Mouse (Mus musculus): Measurements from ENCODE around the gene Prr22.
A peak's percentile ranks its signal among the peaks of the same experiment; 100 is the strongest.

Gene Prr22

DNA sequence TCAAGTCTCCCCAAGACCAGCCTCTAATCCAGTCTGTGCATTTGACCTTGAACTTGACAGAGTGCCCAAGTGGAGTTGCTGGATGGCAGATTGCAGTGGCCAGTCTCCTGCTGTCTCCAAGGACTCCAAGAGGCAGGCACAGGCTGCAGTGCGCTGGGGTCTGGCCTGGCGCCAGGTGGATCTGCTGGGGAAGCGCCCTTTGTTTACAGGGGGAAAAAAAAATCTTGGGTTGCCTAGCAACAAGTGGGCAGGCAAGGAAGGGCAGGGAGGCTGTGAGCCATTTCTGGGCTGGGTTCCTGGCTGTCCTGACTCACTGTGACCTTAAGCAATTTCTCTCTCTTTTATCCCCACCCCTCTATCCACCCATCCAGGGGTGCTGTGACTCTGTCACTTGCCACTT is 40.2 kb downstream of the Prr22 start:
- peak; percentile 92 for DNase-seq

- peak; percentile 84 for DNase-seq
Observed at GRCm38 (mm10) chr17:56814316-56815056, 44.4 kb downstream of the Prr22 start.

DNA sequence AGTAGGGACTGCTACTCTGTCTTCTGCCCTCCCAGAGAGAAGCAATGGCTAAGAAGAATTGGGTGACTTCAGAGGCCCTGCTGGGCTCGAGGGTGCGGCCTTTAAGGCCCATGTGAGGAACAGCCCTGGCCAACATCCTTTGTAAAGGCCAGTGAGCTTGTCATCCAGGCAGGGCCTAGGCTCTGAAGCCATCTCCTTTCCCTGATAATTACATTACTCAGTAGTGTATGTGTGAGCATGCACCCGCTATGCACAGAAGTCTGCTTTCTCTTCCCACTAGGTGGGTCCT is 45.0 kb downstream of the Prr22 start:
- no peak for DNase-seq

DNA sequence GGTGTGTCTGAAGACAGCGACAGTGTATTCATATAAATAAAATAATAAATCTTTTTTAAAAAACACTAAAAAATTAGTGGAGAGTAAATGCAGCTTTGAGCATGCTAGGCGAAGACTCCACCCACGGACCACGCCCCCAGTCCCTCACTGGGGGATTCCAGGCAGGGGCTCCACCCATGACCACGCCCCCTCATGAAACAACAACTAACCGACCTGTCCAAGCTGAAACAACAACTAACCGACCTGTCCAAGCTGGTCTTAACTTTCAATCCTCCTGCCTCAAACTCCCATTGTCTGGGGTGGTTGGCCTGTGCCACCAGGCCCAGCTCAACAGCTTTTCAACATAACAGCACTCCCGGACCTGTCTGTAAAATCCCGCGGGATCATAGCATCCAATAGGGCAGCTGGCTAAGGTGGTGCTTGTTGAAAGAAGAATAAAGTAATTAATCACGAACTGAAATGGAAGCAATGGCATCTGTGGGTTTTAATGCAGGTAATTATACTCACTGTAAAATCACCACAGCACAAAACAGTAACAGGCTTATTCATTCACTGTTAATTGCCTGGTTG is 48.1 kb downstream of the Prr22 start:
- peak; percentile 51 for DNase-seq

- DNase-seq, result no peak
Observed at GRCm38 (mm10) chr17:56819032-56819545, 49.0 kb downstream of the Prr22 start.

GRCm38 (mm10) chr17:56819694-56820111 is 49.7 kb downstream of the Prr22 start:
- no peak for DNase-seq

Data from kidney, postnatal 10 days (tissue).